Comparison of ENCODE assay signal across 18 mouse cellular contexts in genomic region chr7:99448619-99449018, GRCm38 (mm10). TPM values are rescaled to one million over a fixed set of nuclear protein-coding genes. Genes with fewer than 3 reads are reported as not detected.
DNase-seq lines count a peak whose midpoint lies in the region; ATAC-seq and TF ChIP-seq lines count a peak whose summit lies in the region.
"Had no signal": no experiment of that assay in that cellular context is flagged by ENCODE, and none has a peak within 500 bp of the region (broad histone marks: within the 10 kb centered on the region; RNA-seq: fewer than 3 reads in every experiment).

No protein-coding gene starts in this region.

- 75% methylated on average over 5 of the region's 5 CpGs for WGBS in heart, embryonic 15.5 days
- 63% methylated on average over 5 of the region's 5 CpGs for WGBS in heart, embryonic 11.5 days (ENCODE audit: insufficient replicate concordance)
- 79% methylated on average over 5 of the region's 5 CpGs for WGBS in forebrain, embryonic 15.5 days
- WGBS in hindbrain, postnatal 0 days = 70% methylated on average over 5 of the region's 5 CpGs

- H3K4me1 ChIP-seq in heart, embryonic 15.5 days (replicated peaks) = peaks cover 9% of the 10 kb centered on the region
- H3K4me1 ChIP-seq in heart, embryonic 11.5 days (ENCODE audit: control insufficient read depth, insufficient read depth, low read length) = peaks cover 8% of the 10 kb centered on the region; the same call in 1 of the 2 replicates
- H3K4me1 ChIP-seq in forebrain, embryonic 15.5 days = peaks cover 12% of the 10 kb centered on the region
- 0 out of 2 replicates have a peak, but pooled peaks cover 3% of the 10 kb centered on the region for H3K4me1 ChIP-seq in hindbrain, postnatal 0 days (ENCODE audit: insufficient read depth, low read length)

- no peak overlapping the region for H3K4me2 ChIP-seq in heart, embryonic 15.5 days
- no peak overlapping the region for H3K4me2 ChIP-seq in heart, embryonic 11.5 days
- H3K4me2 ChIP-seq in forebrain, embryonic 15.5 days (replicated peaks) = no peak overlapping the region
- H3K4me2 ChIP-seq in hindbrain, postnatal 0 days (ENCODE audit: low read depth, low read length) = no peak overlapping the region
- H3K4me2 ChIP-seq: liver, embryonic 12.5 days had no signal

- H3K27me3 ChIP-seq in heart, embryonic 15.5 days = no peaks in the 10 kb centered on the region
- no peaks in the 10 kb centered on the region for H3K27me3 ChIP-seq in heart, embryonic 11.5 days (ENCODE audit: control insufficient read depth, insufficient read depth, low read length)
- no peaks in the 10 kb centered on the region for H3K27me3 ChIP-seq in forebrain, embryonic 15.5 days
- H3K27me3 ChIP-seq in hindbrain, postnatal 0 days (ENCODE audit: insufficient read depth, low read length) = no peaks in the 10 kb centered on the region

- TF ChIP-seq CTCF in hindbrain, postnatal 0 days (IDR thresholded peaks at IDR 0.05; ENCODE audit: low read depth) = no peak

- intact Hi-C loops in heart, postnatal 14 days (cut with DNase I) = no loop called here
- intact Hi-C loops in heart, postnatal 25 days (cut with DNase I) = no loop called here

- no peaks in the 10 kb centered on the region for H3K9me3 ChIP-seq in heart, embryonic 15.5 days (replicated peaks)
- no peaks in the 10 kb centered on the region for H3K9me3 ChIP-seq in heart, embryonic 11.5 days (replicated peaks; ENCODE audit: control insufficient read depth, low read length)
- H3K9me3 ChIP-seq in forebrain, embryonic 15.5 days = no peaks in the 10 kb centered on the region
- H3K9me3 ChIP-seq in hindbrain, postnatal 0 days (ENCODE audit: low read length) = no peaks in the 10 kb centered on the region
- H3K9me3 ChIP-seq: liver, embryonic 12.5 days had no signal

- no peak for ATAC-seq in heart, embryonic 15.5 days (replicated peaks; ENCODE audit: insufficient number of reproducible peaks, insufficient read depth, low FRiP score, low read depth)
- ATAC-seq in heart, embryonic 11.5 days (replicated peaks; ENCODE audit: insufficient number of reproducible peaks, low FRiP score, low TSS enrichment) = no peak
- no peak for ATAC-seq in forebrain, embryonic 15.5 days (replicated peaks)
- no peak for ATAC-seq in hindbrain, postnatal 0 days
- ATAC-seq in megakaryocyte progenitor cell, adult 5-6 weeks (replicated peaks; ENCODE audit: poor library complexity) = no peak
- ATAC-seq: liver, embryonic 12.5 days had no signal

- H3K36me3 ChIP-seq in heart, embryonic 15.5 days = no peaks in the 10 kb centered on the region
- no peaks in the 10 kb centered on the region for H3K36me3 ChIP-seq in heart, embryonic 11.5 days (ENCODE audit: control insufficient read depth, insufficient read depth, low read length)
- no peaks in the 10 kb centered on the region for H3K36me3 ChIP-seq in forebrain, embryonic 15.5 days
- H3K36me3 ChIP-seq in hindbrain, postnatal 0 days (ENCODE audit: insufficient read depth, low read length) = no peaks in the 10 kb centered on the region
- H3K36me3 ChIP-seq: liver, embryonic 12.5 days had no signal

- no peak overlapping the region for H3K9ac ChIP-seq in heart, embryonic 15.5 days
- H3K9ac ChIP-seq in heart, embryonic 11.5 days (ENCODE audit: low read depth, low read length) = no peak overlapping the region
- H3K9ac ChIP-seq in forebrain, embryonic 15.5 days (replicated peaks) = no peak overlapping the region
- H3K9ac ChIP-seq in hindbrain, postnatal 0 days (replicated peaks; ENCODE audit: low read length) = no peak overlapping the region
- H3K9ac ChIP-seq: liver, embryonic 12.5 days had no signal

- no peak overlapping the region for H3K4me3 ChIP-seq in heart, embryonic 15.5 days
- no peak overlapping the region for H3K4me3 ChIP-seq in heart, embryonic 11.5 days (ENCODE audit: low read depth, low read length)
- H3K4me3 ChIP-seq in forebrain, embryonic 15.5 days = no peak overlapping the region
- no peak overlapping the region for H3K4me3 ChIP-seq in hindbrain, postnatal 0 days (ENCODE audit: low read length)
- H3K4me3 ChIP-seq: liver, embryonic 12.5 days; myocyte had no signal

- peak; percentile 42 for DNase-seq in CD4-positive, CD25-positive, alpha-beta regulatory T cell, adult 2 months (ENCODE audit: low read depth, low spot score)
- no peak for DNase-seq in hindbrain, postnatal 0 days (ENCODE audit: low spot score)
- DNase-seq in heart, postnatal 14 days = no peak
- DNase-seq in heart, postnatal 25 days (ENCODE audit: low spot score) = no peak
- DNase-seq: adrenal gland, adult 8-10 months; cerebellum, adult 8-10 months; layer of hippocampus, adult 9-11 months; lung, postnatal 10 days; right cerebral cortex, postnatal 4 days had no signal

- 0 out of 2 replicates have a peak overlapping the region, but pooled peaks have one; percentile 14 for H3K27ac ChIP-seq in heart, embryonic 15.5 days
- H3K27ac ChIP-seq in heart, embryonic 11.5 days (ENCODE audit: low read depth, low read length) = no peak overlapping the region
- H3K27ac ChIP-seq in forebrain, embryonic 15.5 days (replicated peaks) = peak overlapping the region; percentile 80
- H3K27ac ChIP-seq in hindbrain, postnatal 0 days = peak overlapping the region; percentile 32; the same call in 1 of the 2 replicates
- H3K27ac ChIP-seq: liver, embryonic 12.5 days had no signal

RNA-seq across cellular contexts. Expression of gene Klhl35, which starts 17.2 kb away (rescaled TPM):
- polyA plus RNA-seq in heart, embryonic 15.5 days (2015; fragmentation: Nextera tagmentation; extraction: Ambion mirVana) = 0.63 and 0.73 TPM in 2 replicates
- 0.77 and 1.0 TPM in 2 replicates for polyA plus RNA-seq in heart, embryonic 11.5 days (2014; fragmentation: Nextera tagmentation; extraction: Ambion mirVana)
- 3.8 and 7.1 TPM in 2 replicates for polyA plus RNA-seq in forebrain, embryonic 15.5 days (2015; fragmentation: Nextera tagmentation; extraction: Ambion mirVana)
- 2.3 and 3.3 TPM in 2 replicates for total RNA-seq in hindbrain, postnatal 0 days (2014; rRNA removed)
- 2.3 TPM in 2 replicates for polyA plus RNA-seq in hindbrain, postnatal 0 days (2015; fragmentation: Nextera tagmentation; extraction: Ambion mirVana)
- 0.79 and 1.0 TPM in 2 replicates for total RNA-seq in megakaryocyte progenitor cell, adult 5-6 weeks (2015)
- 1.2 TPM in 2 replicates for total RNA-seq in megakaryocyte progenitor cell, adult 5-6 weeks (2017)
- total RNA-seq in heart, postnatal 14 days (2021) = under 1 TPM; 0.15 to 0.29 TPM
- not detected for total RNA-seq in heart, postnatal 25 days (2021)
- total RNA-seq: gastrocnemius, adult 18-20 months; heart, adult 8-10 months; hematopoietic stem cell, adult 5-6 weeks had no signal
- polyA plus RNA-seq: myocyte had no signal

RNA-seq across cellular contexts. Expression of gene Rps3, which starts 34.9 kb away (rescaled TPM):
- polyA plus RNA-seq in heart, embryonic 15.5 days (2015; fragmentation: Nextera tagmentation; extraction: Ambion mirVana) = 437 and 490 TPM in 2 replicates
- 591 and 608 TPM in 2 replicates for polyA plus RNA-seq in heart, embryonic 11.5 days (2014; fragmentation: Nextera tagmentation; extraction: Ambion mirVana)
- polyA plus RNA-seq in forebrain, embryonic 15.5 days (2015; fragmentation: Nextera tagmentation; extraction: Ambion mirVana) = 553 and 561 TPM in 2 replicates
- 526 and 754 TPM in 2 replicates for total RNA-seq in hindbrain, postnatal 0 days (2014; rRNA removed)
- 456 and 459 TPM in 2 replicates for polyA plus RNA-seq in hindbrain, postnatal 0 days (2015; fragmentation: Nextera tagmentation; extraction: Ambion mirVana)
- 1,629 and 1,793 TPM in 2 replicates for total RNA-seq in megakaryocyte progenitor cell, adult 5-6 weeks (2015)
- total RNA-seq in megakaryocyte progenitor cell, adult 5-6 weeks (2017) = 2,248 and 2,565 TPM in 2 replicates
- total RNA-seq in heart, postnatal 14 days (2021) = 100 to 1,000 TPM; 289 to 327 TPM
- 100 to 1,000 TPM; 306 to 340 TPM for total RNA-seq in heart, postnatal 25 days (2021)
